ENCODE assay signal across 9 mouse cellular contexts in the genomic region with DNA sequence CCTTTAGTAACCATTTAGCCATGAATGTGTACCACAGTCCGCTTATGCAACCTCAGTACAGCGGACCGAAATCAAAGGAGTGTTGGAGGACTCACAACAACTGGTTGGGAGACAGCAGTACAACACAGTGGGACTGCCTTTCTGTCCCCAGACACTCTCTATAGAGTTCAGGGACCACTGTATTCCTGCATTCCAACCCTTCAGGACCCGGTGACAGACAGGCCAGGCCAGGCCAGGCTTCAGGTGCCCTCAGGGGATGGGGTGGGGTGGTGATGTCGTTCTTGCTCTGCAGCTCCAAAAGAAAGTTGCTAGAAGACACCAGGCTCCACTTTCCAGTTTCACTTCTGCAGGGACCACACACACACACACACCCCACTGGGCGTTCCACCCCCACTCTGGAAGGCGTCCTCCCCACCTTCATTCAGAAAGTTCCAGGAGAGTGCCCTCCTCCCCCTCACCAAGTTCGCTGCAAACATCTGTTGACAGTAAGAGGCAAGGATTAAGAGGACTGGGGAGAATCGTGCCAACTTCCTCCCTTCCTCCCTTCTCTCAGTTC. TPM values are rescaled to one million over a fixed set of nuclear protein-coding genes. Genes with fewer than 3 reads are reported as not detected.
DNase-seq lines count a peak whose midpoint lies in the region; ATAC-seq and TF ChIP-seq lines count a peak whose summit lies in the region.
"Had no signal": no experiment of that assay in that cellular context is flagged by ENCODE, and none has a peak within 500 bp of the region (broad histone marks: within the 10 kb centered on the region; RNA-seq: fewer than 3 reads in every experiment).

No protein-coding gene starts in this region.

- no peak overlapping the region for H3K4me3 ChIP-seq in kidney, postnatal 0 days (replicated peaks; ENCODE audit: low read depth, low read length)
- no peak overlapping the region for H3K4me3 ChIP-seq in limb, embryonic 15.5 days
- H3K4me3 ChIP-seq: neural tube, embryonic 15.5 days had no signal

- H3K36me3 ChIP-seq in kidney, postnatal 0 days (ENCODE audit: insufficient read depth, low read length) = no peaks in the 10 kb centered on the region
- no peaks in the 10 kb centered on the region for H3K36me3 ChIP-seq in limb, embryonic 15.5 days
- H3K36me3 ChIP-seq: neural tube, embryonic 15.5 days had no signal

- 35% methylated on average over 9 of the region's 9 CpGs for WGBS in kidney, postnatal 0 days
- 33% methylated on average over 9 of the region's 9 CpGs for WGBS in limb, embryonic 15.5 days

- no peak overlapping the region for H3K9ac ChIP-seq in kidney, postnatal 0 days (ENCODE audit: low read depth, low read length)
- H3K9ac ChIP-seq in limb, embryonic 15.5 days = no peak overlapping the region
- H3K9ac ChIP-seq: neural tube, embryonic 15.5 days had no signal

- no peak for TF ChIP-seq CTCF in kidney, postnatal 0 days (IDR thresholded peaks at IDR 0.05; ENCODE audit: low read depth)

- H3K27ac ChIP-seq in kidney, postnatal 0 days = peak overlapping the region; percentile 58
- H3K27ac ChIP-seq in limb, embryonic 15.5 days = 0 out of 2 replicates have a peak overlapping the region, but pooled peaks have one; percentile 27
- H3K27ac ChIP-seq: neural tube, embryonic 15.5 days had no signal

- H3K27me3 ChIP-seq in kidney, postnatal 0 days (ENCODE audit: insufficient read depth, low read length) = no peaks in the 10 kb centered on the region
- no peaks in the 10 kb centered on the region for H3K27me3 ChIP-seq in limb, embryonic 15.5 days
- H3K27me3 ChIP-seq: neural tube, embryonic 15.5 days had no signal

- ATAC-seq in kidney, postnatal 0 days (replicated peaks; ENCODE audit: low FRiP score, low read depth) = peak; percentile 73
- peak; percentile 58 for ATAC-seq in common myeloid progenitor, adult 5-6 weeks (replicated peaks; ENCODE audit: low read depth, poor library complexity, severe bottlenecking)
- ATAC-seq in limb, embryonic 15.5 days (ENCODE audit: insufficient number of reproducible peaks, low FRiP score, low TSS enrichment, low read depth) = 0 out of 2 replicates have a peak, but pooled peaks have one; percentile 50

- peaks cover 4% of the 10 kb centered on the region; the same call in 1 of the 2 replicates for H3K4me1 ChIP-seq in kidney, postnatal 0 days (replicated peaks; ENCODE audit: insufficient read depth, low read length)
- peaks cover 10% of the 10 kb centered on the region for H3K4me1 ChIP-seq in limb, embryonic 15.5 days
- H3K4me1 ChIP-seq: neural tube, embryonic 15.5 days had no signal

- H3K9me3 ChIP-seq in kidney, postnatal 0 days (replicated peaks; ENCODE audit: low read length) = no peaks in the 10 kb centered on the region
- H3K9me3 ChIP-seq in limb, embryonic 15.5 days = no peaks in the 10 kb centered on the region
- H3K9me3 ChIP-seq: neural tube, embryonic 15.5 days had no signal

- peak overlapping the region; percentile 25; the same call in 1 of the 2 replicates for H3K4me2 ChIP-seq in kidney, postnatal 0 days (ENCODE audit: low read length)
- H3K4me2 ChIP-seq in limb, embryonic 15.5 days = 0 out of 2 replicates have a peak overlapping the region, but pooled peaks have one; percentile 1
- H3K4me2 ChIP-seq: neural tube, embryonic 15.5 days had no signal

- DNase-seq in kidney, postnatal 0 days (ENCODE audit: low spot score) = peak; percentile 58
- DNase-seq in kidney, adult 11 months = no peak
- DNase-seq in ES-CJ7 (ENCODE audit: low read depth, low spot score) = peak; percentile 76
- no peak for DNase-seq in left cerebral cortex, postnatal 25 days (ENCODE audit: low spot score in 2 of 2)
- no peak for DNase-seq in cerebellum, postnatal 25 days
- DNase-seq: cerebellum, postnatal 36 days had no signal

- intact Hi-C loops in left cerebral cortex, postnatal 25 days (cut with DNase I) = no loop called here

RNA-seq across cellular contexts. Expression of gene Sinhcaf, which starts 25.2 kb away (rescaled TPM):
- 103 and 107 TPM in 2 replicates for polyA plus RNA-seq in kidney, postnatal 0 days (2015; fragmentation: Nextera tagmentation; extraction: Ambion mirVana)
- 115 and 126 TPM in 2 replicates for total RNA-seq in common myeloid progenitor, adult 5-6 weeks (2017)
- polyA plus RNA-seq in limb, embryonic 15.5 days (2015; fragmentation: Nextera tagmentation; extraction: Ambion mirVana) = 58.6 and 63.9 TPM in 2 replicates
- total RNA-seq in left cerebral cortex, postnatal 25 days (2021) = 1 to 10 TPM; 3.1 to 3.8 TPM

Comparison
In these comparisons a context has a peak if more than half of its experiments do, and no peak if none do; other contexts are left out.
1. DNase-seq: peak in kidney, postnatal 0 days (single experiment) and ES-CJ7 (single experiment); none in kidney, adult 11 months (single experiment), left cerebral cortex, postnatal 25 days (0 of 2) and cerebellum, postnatal 25 days (0 of 2).
2. RNA of gene Sinhcaf, which starts 25.2 kb away (total RNA-seq): 115 to 126 TPM in common myeloid progenitor, adult 5-6 weeks; 3.1 to 3.8 TPM in left cerebral cortex, postnatal 25 days; every median in the first group is over 10 times any median in the second.
3. Peak in every context shown above with its lines, with median percentiles within 50 percentile points of each other: ATAC-seq.